Mouse (Mus musculus) urinary bladder, postnatal 10 days (tissue): ENCODE measurements around the gene Rnf114.

Experiments
- DNase-seq: peaks from one replicate; pipeline ENCODE4 v3.0.0; 2022; ENCODE audit warnings: low spot score

Rnf114 gene

DNA sequence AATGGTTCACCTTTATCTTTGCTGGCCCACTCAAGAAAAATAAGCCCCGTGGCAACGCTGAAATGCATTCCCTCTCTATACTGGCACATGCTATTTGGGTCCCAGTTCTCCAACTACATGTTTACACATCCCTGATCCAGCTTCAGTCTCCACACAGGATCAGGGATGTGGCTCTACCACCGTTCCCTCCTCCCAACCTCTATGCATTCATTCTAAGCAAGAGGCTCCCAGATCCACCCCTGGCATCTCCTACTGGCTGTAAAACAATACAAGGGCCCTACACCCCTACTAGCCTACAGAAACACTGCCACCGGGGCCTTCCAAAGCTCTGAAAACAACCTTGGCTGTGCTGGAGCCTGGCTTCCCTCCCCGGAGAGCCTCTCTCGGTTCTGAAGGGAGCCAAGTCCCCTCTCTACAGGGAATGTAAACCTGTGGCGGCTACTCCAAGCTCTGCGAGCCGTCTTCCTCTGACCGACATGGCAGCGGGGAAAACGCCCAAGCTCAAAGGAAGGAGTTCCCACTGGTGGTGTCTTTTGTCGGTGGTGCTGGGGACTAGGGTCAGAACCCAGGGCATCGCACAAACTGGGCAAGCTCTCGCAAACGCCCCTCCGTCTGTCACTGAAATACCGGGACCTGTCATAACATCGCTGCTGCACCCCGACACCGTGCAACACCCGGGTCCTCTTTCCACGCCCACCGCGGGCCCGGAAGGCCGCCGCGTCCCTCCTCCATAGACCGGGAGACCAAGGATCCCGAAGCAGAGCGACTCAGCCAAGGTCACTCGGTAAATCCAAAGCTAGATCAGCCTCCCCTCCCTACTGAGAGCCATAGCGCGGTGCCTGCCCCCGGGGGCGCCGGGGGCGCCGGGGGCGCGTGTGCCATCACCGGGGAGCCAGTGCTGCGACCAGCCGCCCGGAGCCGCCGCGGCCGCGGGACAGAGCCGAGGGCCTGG lies at the start of gene Rnf114:
Rnf114 (plus strand) TSS at position 889 of the 952 bp plus-strand sequence.
- DNase-seq, result no peak

DNA sequence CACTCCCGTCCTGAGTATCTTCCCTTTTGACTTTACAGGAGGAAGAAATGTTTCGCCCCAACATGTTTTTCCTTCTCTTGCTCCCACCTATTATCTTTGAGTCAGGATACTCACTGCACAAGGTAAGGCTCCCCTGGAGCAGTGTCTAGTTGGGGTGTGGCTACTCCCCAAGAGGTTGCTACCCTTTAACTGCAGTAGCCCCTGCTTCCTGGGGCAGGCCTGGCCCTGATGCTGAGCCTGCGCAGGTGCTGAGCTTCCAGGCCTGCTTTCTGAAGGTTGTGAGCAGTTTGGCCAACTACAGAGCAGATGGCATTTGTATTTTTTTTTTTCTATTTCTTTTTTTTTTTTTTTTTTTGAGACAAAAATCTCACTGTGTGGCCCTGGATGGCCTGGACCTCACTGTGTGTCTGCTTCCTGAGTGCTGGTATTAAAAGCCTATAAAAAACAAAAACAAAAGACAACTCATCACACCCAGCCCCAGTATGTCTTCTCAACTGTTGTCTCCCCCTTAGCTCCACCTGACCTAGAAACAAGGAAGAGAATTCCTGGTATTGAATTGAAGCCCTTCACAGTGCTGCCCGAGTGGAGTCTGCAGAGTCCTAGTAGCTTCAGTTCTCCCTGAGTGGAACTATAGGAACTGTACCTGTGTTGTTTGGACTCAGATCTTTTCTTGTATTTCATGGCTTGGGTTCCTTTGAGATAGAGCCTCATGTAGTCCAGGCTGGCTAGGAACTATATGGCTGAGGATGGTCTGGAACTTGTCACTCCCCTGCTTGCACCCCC lies 48.8 kb upstream of the Rnf114 start:
- no peak for DNase-seq

DNA sequence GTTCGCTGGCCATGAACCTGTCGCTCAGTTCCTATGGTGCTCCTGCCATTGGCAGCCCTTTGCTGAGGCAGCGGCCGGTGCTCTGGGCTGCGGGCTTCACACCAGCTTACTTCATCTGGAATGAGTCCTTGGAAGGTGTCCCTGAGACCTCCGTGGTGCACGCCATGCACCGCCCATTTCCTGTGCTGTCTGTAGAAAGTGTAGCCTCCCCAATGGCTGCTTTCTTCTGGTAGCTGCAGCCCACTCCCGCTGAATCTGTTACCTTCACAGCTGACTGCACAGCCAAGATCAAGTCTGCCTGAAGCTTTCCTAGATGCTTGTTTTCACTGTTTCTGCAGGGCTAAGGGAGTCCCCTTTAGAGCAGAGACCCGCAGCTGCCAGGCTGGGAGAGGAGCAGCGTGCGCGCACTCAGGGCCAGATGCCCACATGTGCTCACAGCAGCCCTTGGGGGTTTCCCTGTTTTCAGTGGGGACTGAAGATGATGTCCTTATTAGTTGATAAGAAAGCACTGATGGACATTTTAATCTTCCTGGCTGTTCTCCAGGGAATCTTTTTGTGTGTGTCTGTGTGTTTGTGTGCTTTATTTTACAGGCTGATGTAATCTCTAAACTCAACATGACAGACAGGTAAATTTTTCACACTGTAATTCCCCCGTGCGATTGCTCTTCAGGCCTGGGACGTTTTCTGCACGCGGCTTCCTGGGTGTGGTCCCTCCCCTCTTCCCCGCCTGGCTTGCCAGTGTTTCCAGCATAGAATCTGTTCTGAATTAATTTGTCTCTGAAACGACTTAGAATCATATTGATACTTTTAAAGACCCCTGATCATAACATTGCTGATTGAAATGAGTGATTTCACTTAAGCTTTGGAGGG lies 46.3 kb upstream of the Rnf114 start:
- DNase-seq, result no peak

DNA sequence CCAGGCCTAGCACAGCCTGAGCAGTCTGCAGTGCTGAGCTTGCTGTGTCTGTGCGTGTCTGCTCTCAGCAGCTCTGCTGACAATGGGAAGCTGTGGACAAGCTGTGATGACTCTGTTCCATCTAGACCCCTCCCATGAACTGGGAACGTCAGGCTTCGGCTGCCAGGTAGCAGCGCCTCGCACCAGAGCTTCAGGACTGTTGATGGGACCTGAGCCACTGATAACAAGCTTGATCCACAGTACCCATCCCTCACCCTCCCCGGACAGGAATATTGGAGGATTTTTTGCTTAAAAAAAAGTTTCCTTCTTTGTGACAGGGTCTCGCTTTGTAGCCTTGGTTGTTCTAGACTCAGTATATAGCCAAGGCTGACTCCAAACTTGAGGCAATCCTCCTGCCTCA lies 45.2 kb upstream of the Rnf114 start:
- no peak for DNase-seq

DNA sequence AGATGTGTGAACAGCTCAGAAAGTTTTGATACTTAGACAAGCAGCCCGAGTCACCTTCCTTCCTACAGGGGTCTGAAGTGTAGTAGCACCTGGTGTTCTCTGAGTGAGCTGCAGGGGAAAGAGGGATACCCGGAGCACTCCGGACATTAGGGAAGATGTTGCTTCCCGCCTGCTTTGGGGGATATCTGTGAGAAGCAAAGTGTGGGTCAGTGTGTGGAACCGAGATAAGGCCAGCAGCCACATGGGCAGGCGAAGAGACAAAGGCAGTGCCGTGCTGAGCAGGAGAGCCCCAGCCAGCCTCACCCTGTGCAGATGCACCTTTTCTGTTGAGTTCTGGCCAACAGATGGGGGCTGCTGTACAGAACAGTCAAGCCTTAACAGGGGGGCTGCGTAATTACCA lies 44.8 kb upstream of the Rnf114 start:
- no peak for DNase-seq

DNA sequence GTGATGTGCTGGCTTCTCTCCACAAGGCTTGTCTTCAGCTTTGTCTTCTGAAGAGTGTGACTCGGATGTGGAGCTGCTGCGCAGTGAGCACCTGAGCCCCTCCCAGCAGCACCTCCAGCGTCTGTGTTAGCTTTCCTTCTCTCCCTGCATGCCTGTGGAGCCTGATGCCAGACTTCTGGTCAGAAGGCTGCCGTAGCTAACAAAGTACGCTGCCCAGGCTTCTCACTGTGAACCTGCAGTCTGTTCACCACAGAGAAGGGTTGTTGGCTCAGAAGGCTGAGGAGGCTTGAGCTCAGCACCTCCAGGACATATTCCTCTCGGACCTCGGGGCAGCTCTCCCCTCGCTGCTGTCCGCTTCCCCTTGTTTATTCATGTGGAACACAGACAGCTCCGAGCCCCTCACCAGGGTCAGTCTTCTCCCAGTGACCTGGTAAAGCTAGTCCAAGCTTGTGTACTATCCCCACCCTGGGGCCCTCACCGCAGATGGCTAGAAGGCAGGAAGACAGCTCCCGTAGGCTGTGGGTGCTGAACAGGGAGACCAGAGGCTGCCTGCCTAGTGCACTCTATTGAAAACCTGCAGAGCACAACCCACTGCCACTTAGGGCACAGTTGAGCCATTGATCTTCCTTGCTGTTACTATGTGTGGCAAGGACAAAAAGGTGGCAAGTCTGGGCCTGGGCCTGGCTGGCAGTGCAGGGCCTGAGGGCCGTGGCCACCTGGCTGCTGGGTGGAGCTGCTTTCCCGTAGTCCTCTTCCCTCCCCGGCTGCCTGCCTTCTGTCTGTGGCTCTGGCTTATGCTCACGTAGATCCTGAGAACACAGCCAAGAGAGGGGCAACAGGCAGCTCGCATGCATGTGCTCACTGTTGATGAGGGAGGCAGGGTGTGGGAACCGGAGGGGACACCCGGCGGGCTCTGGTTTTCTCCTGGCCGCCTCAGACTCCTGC lies 42.8 kb upstream of the Rnf114 start:
- no peak for DNase-seq

DNA sequence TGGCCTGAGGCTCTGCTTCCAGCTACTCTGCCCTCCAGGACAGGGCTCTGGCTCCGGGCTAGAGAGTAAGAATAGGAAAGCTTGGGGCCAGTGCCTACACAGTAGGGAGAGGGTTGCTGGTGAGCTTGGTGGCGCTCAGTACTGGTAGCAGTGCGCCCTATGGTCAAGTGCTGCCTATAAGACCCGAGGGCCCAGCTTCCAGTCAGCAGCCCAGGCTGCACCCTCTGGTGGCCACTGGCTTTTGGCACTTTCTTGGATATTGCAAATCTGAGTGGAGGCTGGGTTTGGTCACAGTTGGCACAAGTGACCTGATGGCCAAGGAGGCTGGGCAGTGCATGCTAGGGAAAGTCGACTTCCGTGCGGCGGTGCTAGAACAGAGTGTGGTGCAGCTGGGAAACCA lies 41.8 kb upstream of the Rnf114 start:
- no peak for DNase-seq

DNA sequence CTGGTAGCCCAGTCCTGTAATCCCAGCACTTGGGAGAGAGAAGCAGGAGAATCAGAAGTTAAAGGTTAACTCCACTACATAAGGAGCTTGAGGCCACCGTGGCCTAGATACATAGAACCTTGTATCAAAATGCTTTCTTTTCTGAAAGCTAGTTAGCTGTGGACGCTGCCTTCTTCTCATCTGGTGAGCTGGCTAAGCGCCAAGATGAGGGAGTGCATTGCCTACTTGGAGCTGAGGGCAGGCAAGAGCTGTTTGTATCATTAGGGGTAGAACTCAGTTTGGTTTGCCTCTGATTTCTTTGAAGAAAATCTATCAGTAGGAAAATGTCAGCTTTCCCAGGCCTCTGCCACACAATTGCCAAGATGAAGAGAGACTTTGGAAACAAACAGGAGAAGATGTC lies 38.6 kb upstream of the Rnf114 start:
- no peak for DNase-seq

DNA sequence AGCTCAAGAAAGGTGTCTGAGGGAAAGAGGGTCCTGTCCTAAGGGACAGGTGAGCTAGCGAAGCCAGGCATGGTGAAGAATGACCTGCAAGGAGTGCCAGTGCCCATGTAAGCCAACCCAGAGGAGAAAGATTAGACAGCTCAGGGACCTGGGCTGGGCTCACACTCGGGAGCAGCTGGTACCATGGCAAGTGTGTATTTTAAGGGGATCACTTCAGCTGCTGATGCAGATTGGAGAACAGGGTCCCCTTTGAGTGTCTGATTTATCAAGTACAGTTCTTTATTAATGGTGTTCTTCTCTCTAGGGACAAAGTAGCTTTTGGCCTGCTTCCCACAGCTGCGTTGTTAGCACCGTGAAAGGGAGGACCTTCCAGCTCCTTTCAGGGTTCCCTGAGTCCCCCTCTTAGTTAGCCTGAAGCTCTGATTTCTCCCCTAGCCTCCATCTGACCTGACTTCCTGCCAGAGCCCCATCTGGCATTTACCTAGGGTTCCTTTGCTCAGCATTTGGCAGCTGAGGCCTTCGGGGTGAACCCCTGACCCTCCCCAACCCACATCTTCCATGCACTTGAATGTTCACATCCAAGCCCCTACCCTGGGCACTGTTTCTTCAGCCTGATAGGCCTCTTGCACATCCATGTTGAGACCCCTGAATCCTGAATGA lies 36.0 kb upstream of the Rnf114 start:
- DNase-seq, result no peak

DNA sequence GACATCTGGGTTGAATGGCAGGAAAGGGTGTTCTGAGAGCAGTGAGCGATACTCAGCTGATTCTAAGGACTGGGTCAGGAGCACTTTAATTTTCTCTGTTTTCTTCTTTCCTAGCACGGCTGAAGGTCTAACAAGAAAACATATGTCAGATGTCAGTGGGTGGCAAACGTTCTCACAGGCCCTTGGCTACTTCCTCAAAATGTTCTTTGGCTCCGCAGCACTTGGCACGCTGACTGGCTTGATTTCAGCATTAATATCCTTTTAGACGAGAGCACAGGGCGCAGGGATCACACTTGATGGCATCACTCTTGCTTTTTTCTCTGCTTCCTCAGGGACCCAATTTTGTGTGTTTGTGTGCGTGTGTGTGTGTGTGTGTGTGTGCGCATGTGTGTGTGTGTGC lies 35.2 kb upstream of the Rnf114 start:
- DNase-seq, result no peak

DNA sequence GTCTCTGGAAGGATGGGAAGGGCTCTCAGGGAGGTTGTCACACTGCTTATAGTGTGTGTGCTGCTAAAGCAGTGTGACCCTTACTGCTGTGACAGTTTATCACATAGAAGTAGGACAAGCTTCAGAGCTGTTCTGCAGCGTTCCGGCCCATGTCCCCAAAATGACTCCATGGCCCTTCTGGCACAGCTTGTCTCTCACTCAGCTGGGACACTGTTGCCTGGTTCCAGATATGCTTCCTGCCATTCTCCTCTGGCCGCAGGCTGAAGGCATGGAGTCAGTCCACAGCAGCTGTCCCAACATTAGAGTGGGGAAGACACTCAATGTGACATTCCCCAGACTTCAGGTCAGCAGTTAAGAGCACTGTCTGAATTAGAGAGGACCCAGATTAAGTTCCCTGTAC lies 33.9 kb upstream of the Rnf114 start:
- DNase-seq, result no peak

DNA sequence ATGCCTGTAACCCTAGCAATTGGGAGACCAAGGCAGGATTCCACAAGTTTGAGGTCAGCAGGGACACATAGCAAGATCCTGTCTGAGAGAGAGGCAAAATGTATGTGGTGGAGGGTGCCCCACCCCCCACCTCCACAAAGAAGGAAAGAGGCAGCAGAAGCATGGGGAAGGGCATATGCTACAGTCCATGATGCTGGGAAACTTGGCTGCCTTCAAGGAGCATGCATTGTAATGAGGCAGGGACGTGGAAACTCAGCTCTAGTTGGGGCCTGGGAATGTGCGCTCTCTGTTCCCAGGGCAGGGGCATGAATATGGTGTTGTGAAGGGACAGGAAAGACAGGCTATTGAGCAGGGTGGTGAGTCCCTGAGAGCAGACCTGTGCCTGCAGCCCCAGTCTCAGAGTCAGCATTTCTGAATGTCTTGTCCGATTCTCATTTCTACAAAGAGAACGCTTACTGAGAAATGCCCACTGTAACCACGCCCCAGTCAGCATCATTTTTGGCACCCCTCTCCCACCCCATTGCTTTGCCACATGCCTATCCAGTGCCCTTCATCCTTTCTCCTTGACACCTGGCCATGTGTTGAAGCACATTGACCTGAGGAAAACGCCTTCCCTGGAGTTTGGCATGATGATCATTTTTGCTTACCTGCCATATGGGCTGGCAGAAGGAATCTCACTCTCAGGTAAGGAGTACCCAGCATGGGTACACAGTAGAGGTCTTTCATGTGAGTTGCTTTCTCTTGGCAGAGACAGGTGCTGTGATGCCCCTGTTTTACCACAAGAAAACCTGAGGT lies 33.2 kb upstream of the Rnf114 start:
- no peak for DNase-seq

DNA sequence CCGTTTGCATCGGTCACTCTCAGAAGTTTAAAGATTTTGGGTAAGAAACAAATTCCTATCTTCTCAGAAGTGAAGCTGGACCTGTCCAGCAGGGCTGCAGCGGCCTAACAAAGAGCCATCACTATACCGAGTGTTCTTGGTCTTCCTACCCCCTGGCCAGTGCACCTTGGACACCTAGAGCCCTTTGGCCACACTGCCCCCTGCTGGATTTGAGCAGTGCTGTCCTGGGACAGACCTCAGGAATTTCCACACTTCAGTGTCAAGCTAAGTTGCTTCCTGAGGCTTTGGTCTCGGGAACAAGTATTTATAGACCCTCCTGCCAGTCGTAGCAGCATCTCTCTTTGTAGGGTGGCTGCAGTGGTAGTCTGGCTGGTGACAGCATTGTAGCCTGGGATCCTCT lies 29.5 kb upstream of the Rnf114 start:
- no peak for DNase-seq

DNA sequence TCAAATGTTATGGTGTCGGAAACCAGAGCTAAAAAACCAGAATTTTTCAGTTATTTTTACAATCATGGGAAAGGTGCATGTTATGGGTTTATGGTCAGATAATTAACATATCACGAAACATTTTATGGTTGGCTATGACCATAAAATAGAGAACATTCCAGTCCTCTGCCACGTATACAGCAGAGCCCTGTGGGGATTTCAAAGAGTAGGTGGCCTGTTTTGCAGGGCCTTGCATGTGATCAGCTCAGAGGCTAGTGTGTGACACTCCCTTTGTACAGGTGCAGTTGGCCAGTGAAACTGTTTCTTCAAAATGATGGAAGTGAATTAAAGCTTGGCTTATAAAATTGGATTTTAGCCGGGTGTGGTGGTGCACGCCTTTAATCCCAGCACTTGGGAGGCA lies 28.6 kb upstream of the Rnf114 start:
- no peak for DNase-seq

DNA sequence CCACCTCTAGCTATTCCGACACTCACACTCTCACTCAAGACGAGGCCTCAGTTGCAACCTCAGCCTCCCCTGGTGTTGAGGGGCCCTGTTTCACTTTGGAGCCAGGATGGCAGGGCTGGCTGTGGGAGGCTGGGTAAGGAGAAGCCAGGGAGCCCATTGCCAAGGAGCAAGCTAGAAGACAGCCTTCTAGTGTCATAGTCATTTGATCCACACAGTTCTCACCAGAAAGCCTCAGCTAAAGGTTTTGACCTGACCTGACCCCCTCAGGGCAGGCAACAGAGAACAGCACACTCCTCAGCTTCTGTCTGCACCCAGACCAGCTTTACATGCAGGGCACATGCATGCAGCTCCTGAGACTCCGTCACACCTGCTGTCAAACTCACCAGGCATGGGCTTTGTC lies 26.5 kb upstream of the Rnf114 start:
- DNase-seq, result no peak

DNA sequence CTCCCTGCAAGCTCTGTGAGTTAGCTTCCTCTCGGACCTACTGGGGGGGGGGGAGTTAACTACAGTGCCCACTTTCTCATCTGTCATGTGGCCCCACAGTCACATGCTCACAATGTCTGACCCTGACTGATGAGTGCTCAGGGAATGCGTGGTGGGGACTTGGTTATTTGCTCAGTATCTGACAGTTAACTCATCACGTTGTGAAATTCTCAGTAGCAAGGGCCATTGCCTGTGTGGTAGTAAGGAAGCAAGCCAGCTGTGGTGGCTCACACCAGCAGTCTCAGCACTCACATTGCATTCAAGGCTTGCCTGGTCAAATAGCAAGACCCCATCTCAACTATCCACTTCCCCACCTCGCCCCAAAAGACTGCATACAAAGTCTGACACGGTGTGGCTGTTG lies 25.2 kb upstream of the Rnf114 start:
- no peak for DNase-seq

DNA sequence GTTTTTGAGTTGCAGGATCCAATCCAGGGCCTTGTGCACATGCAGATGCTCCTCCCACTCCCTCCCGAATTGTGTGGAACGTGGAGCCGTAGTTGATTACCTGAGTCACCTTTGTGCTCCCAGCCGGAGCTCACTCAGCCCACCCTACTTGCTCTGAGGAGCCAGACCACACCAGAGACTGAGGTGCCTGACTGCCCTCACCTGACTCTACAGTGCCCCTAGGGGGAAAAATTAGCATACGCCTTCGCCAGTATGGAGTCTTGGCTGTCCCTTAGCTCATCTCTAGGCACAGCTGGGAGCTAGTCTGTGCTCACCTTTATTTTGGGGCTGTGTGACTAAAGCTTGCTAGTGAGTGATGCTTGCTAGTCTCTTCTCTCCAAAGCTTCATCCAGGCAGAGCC lies 24.0 kb upstream of the Rnf114 start:
- no peak for DNase-seq

DNA sequence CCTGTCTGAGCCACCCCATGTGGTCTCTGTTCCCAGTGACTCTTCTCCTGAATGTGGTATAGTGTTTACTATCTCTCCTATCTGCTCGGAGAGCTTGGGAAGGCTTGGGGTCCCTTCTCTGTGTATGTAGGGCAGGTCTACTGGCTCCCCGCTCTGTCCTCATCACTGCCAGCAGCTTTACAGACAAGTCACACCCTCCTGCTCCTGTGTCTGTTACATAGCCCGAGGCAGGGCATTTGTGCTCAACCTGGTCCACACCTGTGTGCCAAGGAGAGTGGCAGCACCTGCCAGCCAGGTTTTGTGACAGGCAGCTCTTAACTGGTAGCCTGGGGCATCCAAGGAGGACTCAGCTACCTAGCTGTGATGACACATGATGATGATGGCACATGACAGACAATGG lies 21.8 kb upstream of the Rnf114 start:
- no peak for DNase-seq

DNA sequence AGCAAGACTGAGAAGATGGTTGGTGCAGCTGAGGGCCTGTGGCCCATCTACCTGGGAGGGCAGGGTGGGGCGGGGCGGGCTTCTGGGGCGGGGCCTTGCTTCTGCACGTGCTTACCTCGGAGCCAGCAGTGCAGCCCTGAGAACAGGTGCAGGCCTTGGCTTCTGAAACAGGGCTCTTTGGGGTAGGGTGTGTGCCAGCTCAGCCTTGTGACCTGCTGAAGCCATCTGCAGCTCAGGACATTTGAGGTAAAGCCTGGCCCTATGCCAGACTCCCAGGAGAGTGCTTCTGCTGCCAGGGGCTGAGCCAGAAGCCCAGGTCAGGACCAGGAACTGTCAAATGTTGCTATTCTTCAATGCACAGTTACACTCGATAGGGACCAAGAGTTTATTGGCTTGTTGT lies 20.9 kb upstream of the Rnf114 start:
- no peak for DNase-seq

DNA sequence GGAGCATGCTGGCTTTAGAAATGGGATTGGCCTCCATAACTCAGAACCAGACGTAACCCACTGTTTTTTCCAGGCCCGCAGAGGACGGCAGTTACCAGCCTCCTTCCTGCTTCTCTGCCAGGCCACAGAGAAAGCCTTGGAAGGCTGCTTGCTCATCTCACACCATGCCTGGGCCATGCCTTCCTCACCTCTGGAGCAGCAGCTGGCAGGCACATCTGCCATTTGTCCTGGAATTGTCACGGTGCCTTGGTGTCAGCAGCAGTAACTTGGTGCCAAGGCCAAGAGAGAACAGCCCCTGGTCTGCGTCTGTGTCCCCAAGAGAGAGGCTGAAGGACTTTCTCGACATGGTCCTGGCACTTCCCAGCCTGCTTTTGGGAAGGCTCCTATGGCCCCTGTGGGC lies 18.2 kb upstream of the Rnf114 start:
- no peak for DNase-seq
